10 mouse cellular contexts compared by ENCODE assay signal in the genomic region with DNA sequence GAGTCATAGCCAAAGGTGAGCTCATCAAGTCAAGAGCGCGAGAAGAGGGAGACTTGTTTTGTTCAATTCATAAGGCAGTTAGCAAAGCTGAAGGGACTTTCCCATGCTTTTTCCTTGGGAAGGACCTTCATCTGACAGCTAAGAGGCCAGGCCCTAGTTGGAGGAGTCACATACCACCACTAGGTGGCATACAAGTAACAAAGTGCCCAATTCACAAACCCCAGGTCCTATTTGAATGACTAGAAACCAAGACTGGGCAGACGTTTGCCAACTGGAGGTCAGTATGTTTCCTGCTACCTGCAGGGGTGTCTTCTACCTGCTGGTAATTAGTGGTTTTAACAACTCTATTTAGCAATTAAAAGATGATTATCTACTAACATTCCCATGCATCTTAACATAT. TPM values are rescaled to one million over a fixed set of nuclear protein-coding genes. Genes with fewer than 3 reads are reported as not detected.
DNase-seq lines count a peak whose midpoint lies in the region; TF ChIP-seq lines count a peak whose summit lies in the region.
"Had no signal": no experiment of that assay in that cellular context is flagged by ENCODE, and none has a peak within 500 bp of the region (broad histone marks: within the 10 kb centered on the region; RNA-seq: fewer than 3 reads in every experiment).

No protein-coding gene starts in this region.

- H3K4me3 ChIP-seq in C2C12 (ENCODE audit: insufficient read depth, poor library complexity, severe bottlenecking) = no peak overlapping the region

- no peaks in the 10 kb centered on the region for H3K79me3 ChIP-seq in C2C12 (ENCODE audit: low read depth)

- H3ac ChIP-seq in C2C12 (ENCODE audit: control insufficient read depth, insufficient read length, low read depth) = no peak overlapping the region

- no peaks in the 10 kb centered on the region for H3K36me3 ChIP-seq in C2C12 (ENCODE audit: control insufficient read depth, insufficient read depth)

- peaks cover 4% of the 10 kb centered on the region for H3K27me3 ChIP-seq in C2C12 (ENCODE audit: control insufficient read depth, insufficient read depth, insufficient read length)

- H3K79me2 ChIP-seq in C2C12 (ENCODE audit: control insufficient read depth, insufficient read depth) = no peaks in the 10 kb centered on the region

- peak; percentile 43 for TF ChIP-seq CTCF in C2C12 (IDR thresholded peaks at IDR 0.05; ENCODE audit: control insufficient read depth, insufficient read depth, insufficient read length)

- peak; percentile 39 for DNase-seq in gastrocnemius, adult 18-20 months (ENCODE audit: low spot score)
- no peak for DNase-seq in gastrocnemius, adult 8-10 months (ENCODE audit: low spot score in 2 of 2)
- DNase-seq in cerebellum, adult 11 months = peak; percentile 34
- DNase-seq in frontal cortex, postnatal 10 days (ENCODE audit: low spot score in 2 of 2) = peak; percentile 17 to 21
- DNase-seq in kidney, postnatal 36 days = peak; percentile 61 to 70
- peak; percentile 35 for DNase-seq in lung, postnatal 14 days
- DNase-seq in telencephalon, adult 2 months (ENCODE audit: low read depth, low spot score) = peak; percentile 38

TF ChIP-seq in C2C12, 6 proteins besides CTCF, POLR2A, EP300 and RAD21:
- TF ChIP-seq MYOD1 (IDR thresholded peaks at IDR 0.05; ENCODE audit: control insufficient read depth, insufficient read length, low read depth) = no peak
- no peak for TF ChIP-seq USF1 (IDR thresholded peaks at IDR 0.05; ENCODE audit: low read depth)
- no peak for TF ChIP-seq MYOG (IDR thresholded peaks at IDR 0.05; ENCODE audit: control insufficient read depth, extremely low read depth, insufficient read length)
- no peak for TF ChIP-seq FOSL1 (IDR thresholded peaks at IDR 0.05; ENCODE audit: insufficient read depth, low read length, poor library complexity, severe bottlenecking)
- TF ChIP-seq MAX (IDR thresholded peaks at IDR 0.05) = no peak
- no peak for TF ChIP-seq CEBPB (IDR thresholded peaks at IDR 0.05; ENCODE audit: low read depth)

RNA-seq across cellular contexts. Expression of gene Fcmr, which starts 9.7 kb away (rescaled TPM):
- total RNA-seq in gastrocnemius, adult 18-20 months (2021) = under 1 TPM in 1 of 2 experiments, not detected in 1; 0.14 TPM
- total RNA-seq in gastrocnemius, adult 8-10 months (2022) = not detected
- not detected for polyA plus RNA-seq in C2C12 (2012; fragmentation: generic; extraction: Trizol)

RNA-seq across cellular contexts. Expression of gene Il24, which starts 12.1 kb away (rescaled TPM):
- not detected for total RNA-seq in gastrocnemius, adult 18-20 months (2021)
- total RNA-seq in gastrocnemius, adult 8-10 months (2022) = not detected
- polyA plus RNA-seq in C2C12 (2012; fragmentation: generic; extraction: Trizol) = not detected
- total RNA-seq: left cerebral cortex, postnatal 10 days had no signal
- polyA plus RNA-seq: testis, adult 2 months had no signal

RNA-seq across cellular contexts. Expression of gene Il20, which starts 36.1 kb away (rescaled TPM):
- not detected for total RNA-seq in gastrocnemius, adult 18-20 months (2021)
- not detected for total RNA-seq in gastrocnemius, adult 8-10 months (2022)
- not detected for polyA plus RNA-seq in C2C12 (2012; fragmentation: generic; extraction: Trizol)
- total RNA-seq: left cerebral cortex, postnatal 10 days had no signal
- polyA plus RNA-seq: testis, adult 2 months had no signal

RNA-seq across cellular contexts. Expression of gene Pigr, which starts 48.7 kb away (rescaled TPM):
- total RNA-seq in gastrocnemius, adult 18-20 months (2021) = under 1 TPM; 0.14 to 0.52 TPM
- total RNA-seq in gastrocnemius, adult 8-10 months (2022) = under 1 TPM in 1 of 4 experiments, not detected in 3; 0.24 TPM
- polyA plus RNA-seq in C2C12 (2012; fragmentation: generic; extraction: Trizol) = not detected

Comparison
In these comparisons a context has a peak if more than half of its experiments do, and no peak if none do; other contexts are left out.
1. DNase-seq: peak in gastrocnemius, adult 18-20 months (single experiment), cerebellum, adult 11 months (single experiment), frontal cortex, postnatal 10 days (2 of 2), kidney, postnatal 36 days (2 of 2), lung, postnatal 14 days (single experiment) and telencephalon, adult 2 months (single experiment); none in gastrocnemius, adult 8-10 months (0 of 2).